Mouse (Mus musculus) ZHBTc4 (cell line): ENCODE measurements around the gene Sh2d1b1.
"Not testable (repeated sequence)": the region's sequence is repeated elsewhere in the genome, so short reads cannot be mapped to it uniquely, and the experiment has no call there.

Source experiments
- DNase-seq: peaks from one replicate; pipeline ENCODE4 v3.0.0-alpha.2; 2011; ENCODE audit warnings: low read depth, low spot score

Gene Sh2d1b1

GRCm38 (mm10) chr1:170277016-170277415, at the start of gene Sh2d1b1:
TSS of gene Sh2d1b1 (plus strand) at chr1:170277320.
- no peak for DNase-seq

- not testable (repeated sequence) for DNase-seq
These were observed 44.4 kb upstream of the Sh2d1b1 start, which contains the start of gene Sh2d1b2 for GRCm38 (mm10) chr1:170232688-170233087. TSS of gene Sh2d1b2 (plus strand) at chr1:170232749.

GRCm38 (mm10) chr1:170245016-170245415, 32.1 kb upstream of the Sh2d1b1 start:
- no peak for DNase-seq

- DNase-seq: peak; percentile 6
These were observed 22.1 kb upstream of the Sh2d1b1 start for GRCm38 (mm10) chr1:170254893-170255559.

- peak; percentile 85 for DNase-seq
These were observed 21.6 kb upstream of the Sh2d1b1 start for GRCm38 (mm10) chr1:170255560-170255910.

GRCm38 (mm10) chr1:170270281-170270680, 6.8 kb upstream of the Sh2d1b1 start:
- DNase-seq: no peak

- no peak for DNase-seq
These were observed 6.4 kb upstream of the Sh2d1b1 start for GRCm38 (mm10) chr1:170270696-170271095.

GRCm38 (mm10) chr1:170273252-170273651, 3.9 kb upstream of the Sh2d1b1 start:
- DNase-seq: no peak

GRCm38 (mm10) chr1:170282415-170283129, 5.5 kb downstream of the Sh2d1b1 start:
- DNase-seq: no peak

- peak; percentile 41 for DNase-seq
These were observed 15.3 kb downstream of the Sh2d1b1 start for GRCm38 (mm10) chr1:170292239-170292951.

GRCm38 (mm10) chr1:170293257-170293656, 16.1 kb downstream of the Sh2d1b1 start:
- DNase-seq: no peak

- no peak for DNase-seq
These were observed 17.9 kb downstream of the Sh2d1b1 start for GRCm38 (mm10) chr1:170294786-170295570.

- no peak for DNase-seq
These were observed 22.4 kb downstream of the Sh2d1b1 start for GRCm38 (mm10) chr1:170299496-170299895.

GRCm38 (mm10) chr1:170301686-170302085, 24.6 kb downstream of the Sh2d1b1 start:
- no peak for DNase-seq

GRCm38 (mm10) chr1:170302456-170302855, 25.3 kb downstream of the Sh2d1b1 start:
- DNase-seq: no peak

GRCm38 (mm10) chr1:170303103-170303502, 26.0 kb downstream of the Sh2d1b1 start:
- DNase-seq: no peak

- no peak for DNase-seq
These were observed 27.9 kb downstream of the Sh2d1b1 start for GRCm38 (mm10) chr1:170305002-170305401.

GRCm38 (mm10) chr1:170306232-170306631, 29.1 kb downstream of the Sh2d1b1 start, which contains the start of gene Gm7694:
TSS of gene Gm7694 (minus strand) at chr1:170306332.
- DNase-seq: no peak

GRCm38 (mm10) chr1:170308503-170308902, 31.4 kb downstream of the Sh2d1b1 start, which contains the start of gene Spata46:
TSS of gene Spata46 (plus strand) at chr1:170308803.
- no peak for DNase-seq

GRCm38 (mm10) chr1:170311431-170311830, 34.3 kb downstream of the Sh2d1b1 start:
- DNase-seq: no peak

- no peak for DNase-seq
These were observed 44.9 kb downstream of the Sh2d1b1 start for GRCm38 (mm10) chr1:170322046-170322445.
